Mouse (Mus musculus) limb, embryonic 15.5 days (tissue): ENCODE measurements around the gene Olfr709-ps1. TPM values are rescaled to one million over a fixed set of nuclear protein-coding genes. Genes with fewer than 3 reads are reported as not detected.

Experiments used
- polyA plus RNA-seq: library from polyadenylated mRNA; unstranded; fragments of >200 nt; fragmentation: Nextera tagmentation; extraction: Ambion mirVana; gene quantifications from 2 replicates; pipeline ENCODE4 v1.2.1, GENCODE M21; 2015

Olfr709-ps1 gene
- polyA plus RNA-seq, 1 experiment from 2014 or later: not detected

Other genes with a start within 250 kb of the Olfr709-ps1 start
- gene Olfr694, start 240.4 kb downstream of the Olfr709-ps1 start, polyA plus RNA-seq: not detected in 2 replicates
- gene Olfr695, start 215.8 kb downstream of the Olfr709-ps1 start, polyA plus RNA-seq: not detected in 2 replicates
- not detected in 2 replicates for gene Olfr697, start 189.8 kb downstream of the Olfr709-ps1 start, polyA plus RNA-seq
- not detected in 2 replicates for gene Olfr698, start 176.8 kb downstream of the Olfr709-ps1 start, polyA plus RNA-seq
- gene Olfr699, start 139.0 kb downstream of the Olfr709-ps1 start, polyA plus RNA-seq: not detected in 2 replicates
- gene Olfr700, start 123.4 kb downstream of the Olfr709-ps1 start, polyA plus RNA-seq: not detected in 2 replicates
- gene Olfr701, start 118.1 kb downstream of the Olfr709-ps1 start, polyA plus RNA-seq: not detected in 2 replicates
- not detected in 2 replicates for gene Olfr702, start 98.3 kb downstream of the Olfr709-ps1 start, polyA plus RNA-seq
- not detected in 2 replicates for gene Olfr703, start 88.9 kb downstream of the Olfr709-ps1 start, polyA plus RNA-seq
- not detected in 2 replicates for gene Olfr704, start 69.0 kb downstream of the Olfr709-ps1 start, polyA plus RNA-seq
- not detected in 2 replicates for gene Olfr705, start 55.3 kb downstream of the Olfr709-ps1 start, polyA plus RNA-seq
- gene Olfr706, start 44.1 kb downstream of the Olfr709-ps1 start, polyA plus RNA-seq: not detected in 2 replicates
- not detected in 2 replicates for gene Olfr707, start 31.0 kb downstream of the Olfr709-ps1 start, polyA plus RNA-seq
- not detected in 2 replicates for gene Olfr1532-ps1, start 24.2 kb downstream of the Olfr709-ps1 start, polyA plus RNA-seq
- gene Olfr710, start 16.1 kb upstream of the Olfr709-ps1 start, polyA plus RNA-seq: not detected in 2 replicates
- not detected in 2 replicates for gene Olfr6, start 31.7 kb upstream of the Olfr709-ps1 start, polyA plus RNA-seq
- not detected in 2 replicates for gene Olfr711, start 43.2 kb upstream of the Olfr709-ps1 start, polyA plus RNA-seq
- not detected in 2 replicates for gene Olfr2, start 73.9 kb upstream of the Olfr709-ps1 start, polyA plus RNA-seq
- not detected in 2 replicates for gene Olfr713, start 99.0 kb upstream of the Olfr709-ps1 start, polyA plus RNA-seq
- not detected in 2 replicates for gene Olfr714, start 138.8 kb upstream of the Olfr709-ps1 start, polyA plus RNA-seq
- not detected in 2 replicates for gene Olfr17, start 161.0 kb upstream of the Olfr709-ps1 start, polyA plus RNA-seq
- gene Olfr715b, start 178.2 kb upstream of the Olfr709-ps1 start, polyA plus RNA-seq: not detected in 2 replicates
- gene Olfr715, start 198.9 kb upstream of the Olfr709-ps1 start, polyA plus RNA-seq: not detected in 2 replicates
- not detected in 2 replicates for gene Olfr716, start 206.1 kb upstream of the Olfr709-ps1 start, polyA plus RNA-seq
- not detected in 2 replicates for gene Nlrp14, start 234.8 kb upstream of the Olfr709-ps1 start, polyA plus RNA-seq